22 mouse cellular contexts compared by ENCODE assay signal in the genomic region with DNA sequence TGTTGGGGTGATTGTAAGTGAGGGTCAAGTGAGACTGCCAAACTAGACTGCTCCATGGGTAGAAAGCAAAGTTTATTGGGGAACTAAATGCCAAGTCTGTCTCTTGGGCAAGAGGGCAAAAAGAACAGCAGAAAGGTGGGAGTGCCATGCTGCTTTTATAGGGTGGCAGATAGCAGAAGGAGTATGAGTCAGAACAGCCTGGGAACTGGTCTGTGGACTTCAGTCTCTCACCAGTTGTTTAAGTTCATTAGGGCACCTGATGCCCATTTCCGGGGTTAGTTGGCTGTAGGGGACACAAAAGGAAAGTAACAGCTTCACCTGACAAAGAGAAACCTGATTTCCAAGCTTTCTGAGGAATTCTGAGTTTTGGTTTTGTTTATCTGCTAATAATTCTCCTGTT.
DNase-seq lines count a peak whose midpoint lies in the region; ATAC-seq and TF ChIP-seq lines count a peak whose summit lies in the region.
"Had no signal": no experiment of that assay in that cellular context is flagged by ENCODE, and none has a peak within 500 bp of the region (broad histone marks: within the 10 kb centered on the region; RNA-seq: fewer than 3 reads in every experiment).

No protein-coding gene starts in this region.

- no peak overlapping the region for H3K4me2 ChIP-seq in intestine, embryonic 16.5 days (ENCODE audit: low read depth, low read length)
- no peak overlapping the region for H3K4me2 ChIP-seq in stomach, postnatal 0 days (replicated peaks; ENCODE audit: low read depth)
- H3K4me2 ChIP-seq: embryonic facial prominence, embryonic 13.5 days; embryonic facial prominence, embryonic 15.5 days; forebrain, embryonic 12.5 days had no signal

- no peaks in the 10 kb centered on the region for H3K36me3 ChIP-seq in intestine, embryonic 16.5 days (ENCODE audit: control insufficient read depth, insufficient read depth, low read length)
- no peaks in the 10 kb centered on the region for H3K36me3 ChIP-seq in stomach, postnatal 0 days (ENCODE audit: control insufficient read depth, insufficient read depth, low read length)
- H3K36me3 ChIP-seq: embryonic facial prominence, embryonic 13.5 days; embryonic facial prominence, embryonic 15.5 days; forebrain, embryonic 10.5 days; forebrain, embryonic 12.5 days had no signal

- H3K9me3 ChIP-seq in intestine, embryonic 16.5 days (ENCODE audit: control insufficient read depth, low read length), result no peaks in the 10 kb centered on the region
- no peaks in the 10 kb centered on the region for H3K9me3 ChIP-seq in stomach, postnatal 0 days (ENCODE audit: control insufficient read depth, low read length)
- H3K9me3 ChIP-seq: embryonic facial prominence, embryonic 13.5 days; embryonic facial prominence, embryonic 15.5 days; forebrain, embryonic 10.5 days; forebrain, embryonic 12.5 days had no signal

- ATAC-seq in intestine, embryonic 16.5 days, result peak; percentile 95
- ATAC-seq in stomach, postnatal 0 days (ENCODE audit: low FRiP score, low TSS enrichment), result peak; percentile 92
- no peak for ATAC-seq in granulocyte monocyte progenitor cell, adult 5-6 weeks (replicated peaks; ENCODE audit: poor library complexity, severe bottlenecking)
- ATAC-seq: forebrain, embryonic 14.5 days; forebrain, embryonic 16.5 days had no signal

- no peak overlapping the region for H3K4me3 ChIP-seq in intestine, embryonic 16.5 days (ENCODE audit: low read length)
- H3K4me3 ChIP-seq in stomach, postnatal 0 days (ENCODE audit: low read depth, low read length), result no peak overlapping the region
- H3K4me3 ChIP-seq: embryonic facial prominence, embryonic 13.5 days; embryonic facial prominence, embryonic 15.5 days; erythroblast, embryonic 14.5 days; forebrain, embryonic 10.5 days; forebrain, embryonic 12.5 days had no signal

- TF ChIP-seq EP300 in stomach, postnatal 0 days (optimal IDR thresholded peaks at IDR 0.05), result no peak

- intact Hi-C loops in heart, postnatal 10 days (cut with DNase I), result no loop called here

- WGBS in intestine, embryonic 16.5 days, result 71% methylated on average over 1 of the region's 1 CpGs
- whole genome bisulfite sequencing in large intestine, adult 2 months, result 37% methylated on average over 1 of the region's 1 CpGs
- 68% methylated on average over 1 of the region's 1 CpGs for WGBS in stomach, postnatal 0 days

- no peak for TF ChIP-seq CTCF in stomach, postnatal 0 days (IDR thresholded peaks at IDR 0.05; ENCODE audit: low read depth)

- peak; percentile 65 for DNase-seq in large intestine, adult 2 months (ENCODE audit: low read depth, low spot score)
- DNase-seq in stomach, postnatal 0 days (ENCODE audit: low spot score), result peak; percentile 30
- DNase-seq in heart, postnatal 10 days, result no peak
- no peak for DNase-seq in embryo, embryonic 10 days (ENCODE audit: low spot score)
- DNase-seq: adrenal gland, adult 2 months; adrenal gland, postnatal 10 days; adrenal gland, postnatal 25 days; cerebellum, adult 11 months; cerebellum, adult 18-20 months; cerebellum, adult 8-10 months; cerebellum, adult 9-11 months; cerebellum, postnatal 14 days; embryo, embryonic 11 days had no signal

- H3K9ac ChIP-seq in intestine, embryonic 16.5 days (ENCODE audit: low read depth, low read length), result no peak overlapping the region
- no peak overlapping the region for H3K9ac ChIP-seq in stomach, postnatal 0 days (ENCODE audit: low read length)
- H3K9ac ChIP-seq: embryonic facial prominence, embryonic 13.5 days; embryonic facial prominence, embryonic 15.5 days; forebrain, embryonic 12.5 days had no signal

- H3K27me3 ChIP-seq in intestine, embryonic 16.5 days (replicated peaks; ENCODE audit: control insufficient read depth, insufficient read depth, low read length), result no peaks in the 10 kb centered on the region
- no peaks in the 10 kb centered on the region for H3K27me3 ChIP-seq in stomach, postnatal 0 days (ENCODE audit: control insufficient read depth, insufficient read depth, low read length)
- H3K27me3 ChIP-seq: embryonic facial prominence, embryonic 13.5 days; embryonic facial prominence, embryonic 15.5 days; forebrain, embryonic 12.5 days had no signal

- no peak overlapping the region for H3K27ac ChIP-seq in intestine, embryonic 16.5 days (ENCODE audit: low read length)
- H3K27ac ChIP-seq in stomach, postnatal 0 days (replicated peaks), result no peak overlapping the region
- H3K27ac ChIP-seq: embryonic facial prominence, embryonic 13.5 days; embryonic facial prominence, embryonic 15.5 days; forebrain, embryonic 10.5 days; forebrain, embryonic 12.5 days had no signal

- H3K4me1 ChIP-seq in intestine, embryonic 16.5 days (ENCODE audit: control insufficient read depth, insufficient read depth, low read length), result peaks cover 3% of the 10 kb centered on the region; the same call in 1 of the 2 replicates
- H3K4me1 ChIP-seq in stomach, postnatal 0 days (replicated peaks; ENCODE audit: control insufficient read depth, insufficient read depth), result no peaks in the 10 kb centered on the region
- H3K4me1 ChIP-seq: forebrain, embryonic 10.5 days; forebrain, embryonic 12.5 days had no signal

Comparison
In these comparisons a context has a peak if more than half of its experiments do, and no peak if none do; other contexts are left out.
1. DNase-seq: peak in large intestine, adult 2 months (single experiment) and stomach, postnatal 0 days (single experiment); none in heart, postnatal 10 days (0 of 2) and embryo, embryonic 10 days (single experiment).